Mouse (Mus musculus) neural tube, embryonic 13.5 days (tissue): Measurements from ENCODE around the gene Casr. TPM values are rescaled to one million over a fixed set of nuclear protein-coding genes. Genes with fewer than 3 reads are reported as not detected.
A peak's percentile ranks its signal among the peaks of the same experiment; 100 is the strongest.

Source experiments
- ATAC-seq: fragments of 200-750 bp; cut with Nextera tagmentation; 2 replicates; pipeline ENCODE4 v1.8.0; 2017; ENCODE audit warnings: low read depth, mild to moderate bottlenecking, moderate TSS enrichment, moderate library complexity
- H3K27ac ChIP-seq: fragments of 300-500 bp; sonication (generic); replicated peaks from 2 replicates; pipeline ENCODE4 v1.5.1; 2015; ENCODE audit warnings: moderate library complexity, mild to moderate bottlenecking, inconsistent platforms
- H3K27me3 ChIP-seq: fragments of 300-500 bp; sonication (generic); 2 replicates; pipeline ENCODE4 v1.6.1; 2015; ENCODE audit warnings: mild to moderate bottlenecking, inconsistent platforms
- H3K36me3 ChIP-seq: fragments of 300-500 bp; sonication (generic); 2 replicates; pipeline ENCODE4 v1.6.1; 2015; ENCODE audit warnings: mild to moderate bottlenecking, inconsistent platforms
- H3K4me1 ChIP-seq: fragments of 300-500 bp; sonication (generic); replicated peaks from 2 replicates; pipeline ENCODE4 v1.6.1; 2015; ENCODE audit warnings: inconsistent platforms
- H3K4me2 ChIP-seq: fragments of 300-500 bp; sonication (generic); 2 replicates; pipeline ENCODE4 v1.6.1; 2015; ENCODE audit warnings: inconsistent platforms, mild to moderate bottlenecking, moderate library complexity
- H3K4me3 ChIP-seq: fragments of 300-500 bp; sonication (generic); 2 replicates; pipeline ENCODE4 v1.5.1; 2015; ENCODE audit warnings: mild to moderate bottlenecking, inconsistent platforms
- H3K9ac ChIP-seq: fragments of 300-500 bp; sonication (generic); 2 replicates; pipeline ENCODE4 v1.6.1; 2015; ENCODE audit warnings: moderate library complexity, mild to moderate bottlenecking, inconsistent platforms
- H3K9me3 ChIP-seq: fragments of 300-500 bp; sonication (generic); 2 replicates; pipeline ENCODE4 v1.6.1; 2016; ENCODE audit warnings: inconsistent platforms
- WGBS: fragments of 180-500 bp; shearing (Covaris S2); methylation state at CpG from one replicate; pipeline ENCODE4 v1.1.7; 2015; 5-methylcytosine and 5-hydroxymethylcytosine counted together
- polyA plus RNA-seq: library from polyadenylated mRNA; unstranded; fragments of >200 nt; fragmentation: Nextera tagmentation; extraction: Ambion mirVana; gene quantifications from 2 replicates; pipeline ENCODE4 v1.2.1, GENCODE M21; 2015

Gene Casr
- not detected in 2 replicates for polyA plus RNA-seq

DNA sequence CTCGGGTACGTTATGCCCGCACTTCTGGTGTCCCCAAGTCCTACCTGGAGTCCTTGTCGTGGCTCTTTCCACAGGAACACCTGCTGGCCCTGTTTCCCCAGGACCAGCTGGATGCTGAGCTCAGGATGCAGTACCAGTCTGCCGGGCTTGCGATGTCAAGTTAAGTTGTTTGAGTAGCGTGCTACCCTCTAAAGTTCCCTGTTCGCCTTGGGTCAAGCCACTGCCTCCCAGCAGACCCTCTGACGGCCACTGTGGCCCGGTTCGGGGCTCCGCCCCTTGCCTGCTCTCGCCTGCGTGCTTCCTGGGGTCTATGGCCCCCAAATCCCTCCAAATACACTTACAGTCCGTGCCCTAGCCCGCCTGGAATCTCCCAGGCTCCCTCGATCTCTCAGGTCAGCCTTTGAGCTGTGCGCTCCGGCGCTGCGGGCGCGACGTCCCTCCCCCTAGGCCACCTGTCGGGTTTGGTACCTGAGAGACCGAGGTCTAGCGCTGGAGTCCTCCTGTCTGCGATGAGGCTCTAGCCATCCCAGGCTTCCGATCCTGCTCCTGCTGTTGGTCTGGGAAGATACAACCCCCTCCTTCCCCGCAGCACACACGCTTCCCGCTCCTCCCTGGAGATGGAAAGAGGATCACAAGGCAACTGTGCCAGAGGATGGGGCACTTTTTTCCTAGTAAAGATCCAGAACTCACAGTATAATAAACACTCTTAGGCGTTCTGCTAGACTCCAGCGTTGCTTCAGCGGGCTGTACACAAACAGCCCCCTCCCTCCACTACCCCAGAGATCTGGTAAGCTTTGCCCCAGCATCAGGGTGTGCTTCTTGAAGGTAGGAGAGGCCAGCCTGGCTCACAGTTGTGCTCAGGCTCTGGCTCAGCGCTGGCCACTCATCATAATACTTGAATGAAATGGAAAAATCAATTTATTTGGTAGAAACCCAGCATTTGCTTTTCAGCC, at the start of gene Casr:
TSS of gene Casr (minus strand) at position 756 of the 953 bp plus-strand sequence.
- Histone ChIP-seq H3K27me3 (peaks cover 22% of the 10 kb centered on the region), H3K27ac (no peak within 1 kb of the TSS)
- 0 out of 2 replicates have a peak, but pooled peaks have one; percentile 43 for ATAC-seq

DNA sequence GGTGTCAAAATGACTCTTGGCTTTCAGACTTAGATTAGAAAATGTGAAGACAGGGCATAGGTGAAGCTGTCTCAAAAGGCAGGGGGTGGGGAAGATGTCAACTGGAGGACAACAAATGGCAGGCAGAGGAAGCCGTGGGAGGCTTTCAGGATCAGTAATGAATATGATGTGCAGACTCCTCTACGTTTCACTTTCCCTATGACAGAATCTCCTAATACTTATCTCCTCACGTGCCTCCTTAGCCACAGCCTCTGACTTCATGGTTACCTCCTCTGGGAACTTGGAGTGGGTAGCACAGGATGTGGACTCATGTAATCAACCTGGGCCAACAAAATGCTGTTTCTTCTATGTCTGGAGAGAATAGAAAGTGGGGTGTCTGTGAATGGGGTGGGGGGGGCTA, 40.7 kb upstream of the Casr start:
- Histone ChIP-seq H3K9me3 (no peaks in the 10 kb centered on the region), H3K4me2 (no peak overlapping the region), H3K4me1 (no peaks in the 10 kb centered on the region), H3K27me3 (no peaks in the 10 kb centered on the region), H3K4me3 (no peak overlapping the region), H3K36me3 (no peaks in the 10 kb centered on the region), H3K27ac (no peak overlapping the region), H3K9ac (no peak overlapping the region)
- ATAC-seq = no peak
- 88% methylated on average over 3 of the region's 3 CpGs for WGBS

More for the DNA sequence above, at the start of gene Casr:
- Histone ChIP-seq H3K4me1 (peaks cover 11% of the 10 kb centered on the region), H3K9ac (peak within 1 kb of the TSS; percentile 45), H3K9me3 (no peaks in the 10 kb centered on the region), H3K36me3 (no peaks in the 10 kb centered on the region), H3K4me2 (peak within 1 kb of the TSS; percentile 72), H3K4me3 (peak within 1 kb of the TSS; percentile 38)
- 3% methylated on average over 36 of the region's 36 CpGs for WGBS

- 73% methylated on average over 4 of the region's 4 CpGs for WGBS
- no peak overlapping the region for H3K4me3 ChIP-seq
- no peak overlapping the region for H3K9ac ChIP-seq
- no peaks in the 10 kb centered on the region for H3K36me3 ChIP-seq
- H3K9me3 ChIP-seq = no peaks in the 10 kb centered on the region
- H3K4me1 ChIP-seq = no peaks in the 10 kb centered on the region
- no peak for ATAC-seq
- H3K27me3 ChIP-seq = no peaks in the 10 kb centered on the region
- H3K27ac ChIP-seq = no peak overlapping the region
- no peak overlapping the region for H3K4me2 ChIP-seq
Measured at GRCm38 (mm10) chr16:36598265-36598664, 36.3 kb upstream of the Casr start.

- Histone ChIP-seq H3K4me2 (no peak overlapping the region), H3K27me3 (no peaks in the 10 kb centered on the region), H3K36me3 (no peaks in the 10 kb centered on the region), H3K9ac (no peak overlapping the region), H3K4me3 (no peak overlapping the region), H3K27ac (no peak overlapping the region), H3K9me3 (no peaks in the 10 kb centered on the region), H3K4me1 (no peaks in the 10 kb centered on the region)
- WGBS = 89% methylated on average over 10 of the region's 10 CpGs
- no peak for ATAC-seq
Measured at GRCm38 (mm10) chr16:36596671-36597410, 34.9 kb upstream of the Casr start.

GRCm38 (mm10) chr16:36589898-36590297, 28.0 kb upstream of the Casr start:
- Histone ChIP-seq H3K4me1 (no peaks in the 10 kb centered on the region), H3K27me3 (no peaks in the 10 kb centered on the region), H3K27ac (no peak overlapping the region), H3K9me3 (no peaks in the 10 kb centered on the region), H3K9ac (no peak overlapping the region), H3K4me3 (no peak overlapping the region), H3K36me3 (no peaks in the 10 kb centered on the region), H3K4me2 (no peak overlapping the region)
- 79% methylated on average over 1 of the region's 1 CpGs for WGBS
- no peak for ATAC-seq

DNA sequence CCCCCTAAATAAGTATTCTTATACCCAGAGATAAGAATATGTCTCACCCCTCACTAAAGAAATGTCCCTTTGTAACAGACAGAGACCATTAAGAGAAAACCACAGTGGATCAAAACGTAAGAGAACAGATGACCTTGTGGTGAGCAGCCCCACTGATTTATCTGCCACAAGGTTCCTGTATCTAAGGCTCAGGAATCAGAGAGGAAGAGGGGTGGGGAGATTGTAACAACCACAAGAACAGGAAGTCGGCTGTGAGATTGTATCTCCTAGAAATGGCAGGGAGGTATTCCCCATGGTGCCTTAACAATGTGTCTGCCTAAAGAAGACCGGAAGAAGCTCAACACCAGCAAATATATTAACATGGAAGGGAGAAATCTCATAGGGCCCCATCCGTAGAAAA, 26.0 kb upstream of the Casr start:
- Histone ChIP-seq H3K36me3 (no peaks in the 10 kb centered on the region), H3K27ac (no peak overlapping the region), H3K27me3 (no peaks in the 10 kb centered on the region), H3K9ac (no peak overlapping the region), H3K4me2 (no peak overlapping the region), H3K4me3 (no peak overlapping the region), H3K9me3 (no peaks in the 10 kb centered on the region), H3K4me1 (no peaks in the 10 kb centered on the region)
- no peak for ATAC-seq
- 79% methylated on average over 4 of the region's 4 CpGs for WGBS

GRCm38 (mm10) chr16:36582073-36582472, 20.1 kb upstream of the Casr start:
- no peak for ATAC-seq

GRCm38 (mm10) chr16:36571942-36572341, 10.0 kb upstream of the Casr start:
- H3K4me1 ChIP-seq = no peaks in the 10 kb centered on the region
- ATAC-seq = no peak
- H3K27ac ChIP-seq = no peak overlapping the region
- no peaks in the 10 kb centered on the region for H3K9me3 ChIP-seq
- H3K9ac ChIP-seq = no peak overlapping the region
- H3K27me3 ChIP-seq = no peaks in the 10 kb centered on the region
- H3K4me3 ChIP-seq = no peak overlapping the region
- H3K4me2 ChIP-seq = no peak overlapping the region
- WGBS = 83% methylated on average over 8 of the region's 8 CpGs
- H3K36me3 ChIP-seq = no peaks in the 10 kb centered on the region

More at GRCm38 (mm10) chr16:36582073-36582472, 20.1 kb upstream of the Casr start:
- H3K9me3 ChIP-seq = no peaks in the 10 kb centered on the region
- H3K36me3 ChIP-seq = no peaks in the 10 kb centered on the region
- 41% methylated on average over 3 of the region's 3 CpGs for WGBS
- no peak overlapping the region for H3K4me3 ChIP-seq
- no peak overlapping the region for H3K9ac ChIP-seq
- no peaks in the 10 kb centered on the region for H3K27me3 ChIP-seq
- no peak overlapping the region for H3K4me2 ChIP-seq
- no peaks in the 10 kb centered on the region for H3K4me1 ChIP-seq
- H3K27ac ChIP-seq = no peak overlapping the region

DNA sequence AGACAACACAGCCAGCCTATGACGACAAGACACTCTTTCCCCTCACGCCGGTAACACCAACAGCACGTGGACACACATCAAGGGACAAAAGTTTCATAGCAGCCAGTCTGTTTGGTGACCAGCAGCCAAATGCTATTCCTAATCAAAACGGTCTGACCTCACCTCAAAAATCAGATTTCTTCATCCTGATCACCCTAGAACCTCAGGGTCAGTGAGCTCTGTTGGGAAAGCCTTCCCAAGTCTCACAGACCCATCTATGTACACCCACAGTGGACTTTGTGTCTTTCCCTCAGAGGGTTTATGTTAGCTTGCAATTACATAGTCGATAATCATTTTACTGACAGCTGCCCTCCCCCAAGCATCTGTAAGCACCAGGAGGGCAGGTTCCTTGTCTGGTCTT, 2.4 kb downstream of the Casr start:
- Histone ChIP-seq H3K4me2 (no peak overlapping the region), H3K4me3 (no peak overlapping the region), H3K27me3 (peaks cover 22% of the 10 kb centered on the region), H3K9me3 (no peaks in the 10 kb centered on the region), H3K4me1 (peaks cover 11% of the 10 kb centered on the region), H3K27ac (no peak overlapping the region), H3K9ac (no peak overlapping the region), H3K36me3 (no peaks in the 10 kb centered on the region)
- 87% methylated on average over 6 of the region's 6 CpGs for WGBS
- no peak for ATAC-seq

DNA sequence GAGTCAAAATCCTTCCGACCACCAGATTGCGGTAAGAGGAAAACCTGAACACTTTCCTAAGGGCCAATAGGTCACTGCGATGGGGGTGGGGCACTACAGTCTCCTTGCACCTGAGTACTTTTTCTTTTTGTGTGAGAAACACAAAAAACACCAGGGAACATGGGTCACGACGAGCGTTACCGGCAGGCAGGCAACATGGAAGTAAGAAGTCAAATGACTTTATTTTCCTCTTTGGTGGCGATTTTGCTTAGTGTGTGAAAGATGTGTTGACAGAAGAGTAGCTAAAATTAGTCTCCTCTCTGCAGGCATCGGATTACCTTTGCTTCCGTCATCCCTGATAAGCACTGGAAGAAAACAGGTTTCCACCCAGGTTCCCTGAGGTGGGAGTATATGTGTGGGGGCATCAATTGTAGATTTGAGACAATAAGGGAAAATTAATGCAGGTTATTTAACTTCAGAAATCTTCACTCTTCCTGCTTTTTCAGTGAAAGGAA, 6.2 kb downstream of the Casr start:
- no peak overlapping the region for H3K27ac ChIP-seq
- H3K36me3 ChIP-seq = no peaks in the 10 kb centered on the region
- H3K4me1 ChIP-seq = no peaks in the 10 kb centered on the region
- WGBS = 88% methylated on average over 10 of the region's 10 CpGs
- no peaks in the 10 kb centered on the region for H3K9me3 ChIP-seq
- no peak overlapping the region for H3K4me3 ChIP-seq
- no peak overlapping the region for H3K4me2 ChIP-seq
- peaks cover 4% of the 10 kb centered on the region; the same call in 1 of the 2 replicates for H3K27me3 ChIP-seq
- no peak for ATAC-seq
- no peak overlapping the region for H3K9ac ChIP-seq

DNA sequence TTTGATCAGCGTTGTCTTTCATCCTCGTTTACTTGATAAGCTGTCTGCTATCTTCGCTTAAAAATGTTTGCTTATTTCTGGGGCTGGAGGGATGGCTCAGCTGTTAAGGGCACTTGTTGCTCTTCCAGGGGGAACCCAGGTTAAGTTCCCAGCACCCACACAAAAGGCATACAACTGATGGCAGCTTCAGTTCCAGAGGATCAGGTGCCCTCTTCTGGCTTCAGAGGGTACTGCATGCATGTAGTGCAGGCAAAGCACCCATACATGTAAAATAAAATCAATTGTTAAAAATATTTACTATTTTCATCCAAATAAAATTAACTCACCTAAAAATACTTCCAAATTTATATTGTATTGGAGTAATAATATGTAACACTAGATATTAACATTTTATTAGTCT, 8.3 kb downstream of the Casr start:
- Histone ChIP-seq H3K27me3 (no peaks in the 10 kb centered on the region), H3K9me3 (no peaks in the 10 kb centered on the region), H3K9ac (no peak overlapping the region), H3K36me3 (no peaks in the 10 kb centered on the region), H3K27ac (no peak overlapping the region), H3K4me1 (no peaks in the 10 kb centered on the region), H3K4me3 (no peak overlapping the region), H3K4me2 (no peak overlapping the region)
- WGBS = 93% methylated on average over 3 of the region's 3 CpGs
- no peak for ATAC-seq

DNA sequence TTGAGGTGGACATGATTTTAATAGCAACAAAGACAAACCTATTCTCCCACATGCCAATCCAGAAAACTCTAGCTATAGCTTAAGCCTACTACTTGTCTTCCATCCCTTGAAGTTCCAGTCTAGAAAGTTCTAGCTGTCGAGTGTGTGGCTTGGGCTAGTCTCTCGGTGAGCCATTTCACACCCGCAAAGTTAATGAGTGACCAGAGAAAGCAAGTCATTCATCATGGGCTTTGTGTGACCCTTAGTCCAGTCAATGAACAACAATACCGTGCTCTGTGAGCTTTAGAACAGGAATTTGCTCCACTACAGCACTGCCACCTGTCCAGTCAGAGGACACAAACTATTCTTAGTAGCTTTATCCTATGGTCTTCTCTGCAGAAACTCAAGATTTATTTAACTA, 16.6 kb downstream of the Casr start:
- no peaks in the 10 kb centered on the region for H3K27me3 ChIP-seq
- no peak for ATAC-seq
- H3K36me3 ChIP-seq = no peaks in the 10 kb centered on the region
- H3K9ac ChIP-seq = no peak overlapping the region
- no peak overlapping the region for H3K4me3 ChIP-seq
- 20% methylated on average over 4 of the region's 4 CpGs for WGBS
- no peak overlapping the region for H3K4me2 ChIP-seq
- no peak overlapping the region for H3K27ac ChIP-seq
- no peaks in the 10 kb centered on the region for H3K4me1 ChIP-seq
- H3K9me3 ChIP-seq = no peaks in the 10 kb centered on the region
